Mouse (Mus musculus) hindbrain, embryonic 15.5 days (tissue): ENCODE data around the gene Serinc5. TPM values are rescaled to one million over a fixed set of nuclear protein-coding genes. Genes with fewer than 3 reads are reported as not detected.

ENCODE experiments used
- ATAC-seq: fragments of 200-750 bp; cut with Nextera tagmentation; 2 replicates; pipeline ENCODE4 v1.8.0; 2017; ENCODE audit warnings: low read depth, moderate number of reproducible peaks, moderate TSS enrichment; ENCODE audit not compliant: low FRiP score
- H3K27ac ChIP-seq: fragments of 300-500 bp; sonication (generic); replicated peaks from 2 replicates; pipeline ENCODE4 v1.5.1; 2015; ENCODE audit warnings: mild to moderate bottlenecking, inconsistent platforms
- H3K27me3 ChIP-seq: fragments of 300-500 bp; sonication (generic); 2 replicates; pipeline ENCODE4 v1.6.1; 2015; ENCODE audit warnings: control low read depth, inconsistent platforms
- H3K36me3 ChIP-seq: fragments of 300-500 bp; sonication (generic); 2 replicates; pipeline ENCODE4 v1.6.1; 2015; ENCODE audit warnings: control low read depth, inconsistent platforms
- H3K4me1 ChIP-seq: fragments of 300-500 bp; sonication (generic); replicated peaks from 2 replicates; pipeline ENCODE4 v1.6.1; 2015; ENCODE audit warnings: control low read depth, inconsistent platforms
- H3K4me2 ChIP-seq: fragments of 300-500 bp; sonication (generic); 2 replicates; pipeline ENCODE4 v1.6.1; 2015; ENCODE audit warnings: moderate library complexity, mild to moderate bottlenecking, inconsistent platforms
- H3K4me3 ChIP-seq: fragments of 300-500 bp; sonication (generic); 2 replicates; pipeline ENCODE4 v1.5.1; 2015; ENCODE audit warnings: mild to moderate bottlenecking, inconsistent platforms
- H3K9ac ChIP-seq: fragments of 300-500 bp; sonication (generic); 2 replicates; pipeline ENCODE4 v1.6.1; 2015; ENCODE audit warnings: inconsistent platforms
- H3K9me3 ChIP-seq: fragments of 300-500 bp; sonication (generic); 2 replicates; pipeline ENCODE4 v1.6.1; 2016; ENCODE audit warnings: control low read depth, inconsistent platforms
- WGBS: fragments of 180-500 bp; shearing (Covaris S2); methylation state at CpG from one replicate; pipeline ENCODE4 v1.1.7; 2015; 5-methylcytosine and 5-hydroxymethylcytosine counted together
- polyA plus RNA-seq: library from polyadenylated mRNA; unstranded; fragments of >200 nt; fragmentation: Nextera tagmentation; extraction: Ambion mirVana; gene quantifications from 2 replicates; pipeline ENCODE4 v1.2.1, GENCODE M21; 2015

Serinc5 gene
- polyA plus RNA-seq, result 17.2 and 17.5 TPM in 2 replicates

- H3K9ac ChIP-seq, result peak within 1 kb of the TSS; percentile 74
- peak within 1 kb of the TSS; percentile 83 for H3K4me2 ChIP-seq
- ATAC-seq, result peak; percentile 99
- H3K4me1 ChIP-seq, result peaks cover 26% of the 10 kb centered on the region
- WGBS, result under 1% methylated on average over 55 of the region's 55 CpGs
- H3K27ac ChIP-seq, result peak within 1 kb of the TSS; percentile 81
- no peaks in the 10 kb centered on the region for H3K36me3 ChIP-seq
- peak within 1 kb of the TSS; percentile 81 for H3K4me3 ChIP-seq
- no peaks in the 10 kb centered on the region for H3K27me3 ChIP-seq
- no peaks in the 10 kb centered on the region for H3K9me3 ChIP-seq
Observed at GRCm38 (mm10) chr13:92610311-92611221, at the start of gene Serinc5. Gene Serinc5, plus strand, starts transcription at chr13:92611091.

- Histone ChIP-seq H3K27me3 (no peaks in the 10 kb centered on the region), H3K4me2 (no peak within 1 kb of the TSS)
Observed at GRCm38 (mm10) chr13:92576072-92576471, 34.8 kb upstream of the Serinc5 start, which contains the start of gene Spz1. Gene Spz1, minus strand, starts transcription at chr13:92576172.

GRCm38 (mm10) chr13:92576688-92577087 lies 34.2 kb upstream of the Serinc5 start:
- 0 out of 2 replicates have a peak, but pooled peaks cover 3% of the 10 kb centered on the region for H3K4me1 ChIP-seq
- no peak overlapping the region for H3K4me3 ChIP-seq
- no peak for ATAC-seq
- H3K9me3 ChIP-seq, result no peaks in the 10 kb centered on the region
- H3K9ac ChIP-seq, result no peak overlapping the region
- no peak overlapping the region for H3K27ac ChIP-seq
- no peaks in the 10 kb centered on the region for H3K27me3 ChIP-seq
- no peaks in the 10 kb centered on the region for H3K36me3 ChIP-seq
- WGBS, result 49% methylated on average over 6 of the region's 6 CpGs
- H3K4me2 ChIP-seq, result no peak overlapping the region

More at GRCm38 (mm10) chr13:92576072-92576471, 34.8 kb upstream of the Serinc5 start, which contains the start of gene Spz1:
- ATAC-seq, result no peak
- Histone ChIP-seq H3K9ac (no peak within 1 kb of the TSS), H3K36me3 (no peaks in the 10 kb centered on the region), H3K9me3 (no peaks in the 10 kb centered on the region), H3K4me3 (no peak within 1 kb of the TSS), H3K27ac (no peak within 1 kb of the TSS), H3K4me1 (0 out of 2 replicates have a peak, but pooled peaks cover 3% of the 10 kb centered on the region)

GRCm38 (mm10) chr13:92578210-92578609 lies 32.7 kb upstream of the Serinc5 start:
- Histone ChIP-seq H3K4me2 (no peak overlapping the region), H3K27me3 (no peaks in the 10 kb centered on the region), H3K9me3 (no peaks in the 10 kb centered on the region), H3K4me3 (no peak overlapping the region), H3K9ac (no peak overlapping the region), H3K27ac (no peak overlapping the region), H3K36me3 (no peaks in the 10 kb centered on the region), H3K4me1 (0 out of 2 replicates have a peak, but pooled peaks cover 3% of the 10 kb centered on the region)
- ATAC-seq, result no peak
- WGBS, result 84% methylated on average over 4 of the region's 4 CpGs

- Histone ChIP-seq H3K4me3 (no peak overlapping the region), H3K9ac (no peak overlapping the region), H3K4me1 (0 out of 2 replicates have a peak, but pooled peaks cover 3% of the 10 kb centered on the region), H3K27ac (no peak overlapping the region), H3K4me2 (no peak overlapping the region), H3K27me3 (no peaks in the 10 kb centered on the region), H3K9me3 (no peaks in the 10 kb centered on the region), H3K36me3 (no peaks in the 10 kb centered on the region)
- peak; percentile 66; the same call in 1 of the 2 replicates for ATAC-seq
- 29% methylated on average over 10 of the region's 10 CpGs for whole genome bisulfite sequencing
Observed at GRCm38 (mm10) chr13:92580220-92581043, 30.5 kb upstream of the Serinc5 start.

GRCm38 (mm10) chr13:92584094-92584717 lies 26.7 kb upstream of the Serinc5 start:
- no peaks in the 10 kb centered on the region for H3K9me3 ChIP-seq
- H3K9ac ChIP-seq, result no peak overlapping the region
- WGBS, result 61% methylated on average over 8 of the region's 8 CpGs
- H3K27ac ChIP-seq, result no peak overlapping the region
- no peaks in the 10 kb centered on the region for H3K36me3 ChIP-seq
- no peaks in the 10 kb centered on the region for H3K27me3 ChIP-seq
- ATAC-seq, result no peak
- no peak overlapping the region for H3K4me2 ChIP-seq
- H3K4me1 ChIP-seq, result 0 out of 2 replicates have a peak, but pooled peaks cover 3% of the 10 kb centered on the region
- no peak overlapping the region for H3K4me3 ChIP-seq

- H3K4me3 ChIP-seq, result no peak overlapping the region
- peaks cover 6% of the 10 kb centered on the region; the same call in 1 of the 2 replicates for H3K4me1 ChIP-seq
- no peaks in the 10 kb centered on the region for H3K36me3 ChIP-seq
- no peak overlapping the region for H3K27ac ChIP-seq
- 73% methylated on average over 3 of the region's 3 CpGs for WGBS
- H3K27me3 ChIP-seq, result no peaks in the 10 kb centered on the region
- no peak overlapping the region for H3K9ac ChIP-seq
- no peak overlapping the region for H3K4me2 ChIP-seq
- no peaks in the 10 kb centered on the region for H3K9me3 ChIP-seq
- ATAC-seq, result no peak
Observed at GRCm38 (mm10) chr13:92588704-92589103, 22.2 kb upstream of the Serinc5 start.

GRCm38 (mm10) chr13:92589255-92589654 lies 21.6 kb upstream of the Serinc5 start:
- no peak overlapping the region for H3K27ac ChIP-seq
- no peaks in the 10 kb centered on the region for H3K27me3 ChIP-seq

GRCm38 (mm10) chr13:92591225-92591624 lies 19.7 kb upstream of the Serinc5 start:
- no peaks in the 10 kb centered on the region for H3K9me3 ChIP-seq
- peaks cover 19% of the 10 kb centered on the region for H3K4me1 ChIP-seq
- 52% methylated on average over 3 of the region's 3 CpGs for WGBS
- ATAC-seq, result no peak
- no peak overlapping the region for H3K4me3 ChIP-seq
- H3K27me3 ChIP-seq, result no peaks in the 10 kb centered on the region
- H3K9ac ChIP-seq, result no peak overlapping the region
- H3K4me2 ChIP-seq, result no peak overlapping the region
- no peaks in the 10 kb centered on the region for H3K36me3 ChIP-seq
- H3K27ac ChIP-seq, result no peak overlapping the region

More at GRCm38 (mm10) chr13:92589255-92589654, 21.6 kb upstream of the Serinc5 start:
- no peaks in the 10 kb centered on the region for H3K36me3 ChIP-seq
- H3K4me1 ChIP-seq, result peaks cover 12% of the 10 kb centered on the region; the same call in 1 of the 2 replicates
- no peak overlapping the region for H3K4me3 ChIP-seq
- H3K9ac ChIP-seq, result no peak overlapping the region
- no peaks in the 10 kb centered on the region for H3K9me3 ChIP-seq
- ATAC-seq, result no peak
- no peak overlapping the region for H3K4me2 ChIP-seq

GRCm38 (mm10) chr13:92592268-92592785 lies 18.6 kb upstream of the Serinc5 start:
- no peak for ATAC-seq
- Histone ChIP-seq H3K4me2 (no peak overlapping the region), H3K36me3 (no peaks in the 10 kb centered on the region), H3K4me3 (no peak overlapping the region), H3K9ac (no peak overlapping the region), H3K27ac (no peak overlapping the region), H3K9me3 (no peaks in the 10 kb centered on the region), H3K27me3 (no peaks in the 10 kb centered on the region), H3K4me1 (peaks cover 19% of the 10 kb centered on the region)
- 36% methylated on average over 5 of the region's 5 CpGs for WGBS
